Comparison of ENCODE assay signal across 21 mouse cellular contexts in the genomic region with DNA sequence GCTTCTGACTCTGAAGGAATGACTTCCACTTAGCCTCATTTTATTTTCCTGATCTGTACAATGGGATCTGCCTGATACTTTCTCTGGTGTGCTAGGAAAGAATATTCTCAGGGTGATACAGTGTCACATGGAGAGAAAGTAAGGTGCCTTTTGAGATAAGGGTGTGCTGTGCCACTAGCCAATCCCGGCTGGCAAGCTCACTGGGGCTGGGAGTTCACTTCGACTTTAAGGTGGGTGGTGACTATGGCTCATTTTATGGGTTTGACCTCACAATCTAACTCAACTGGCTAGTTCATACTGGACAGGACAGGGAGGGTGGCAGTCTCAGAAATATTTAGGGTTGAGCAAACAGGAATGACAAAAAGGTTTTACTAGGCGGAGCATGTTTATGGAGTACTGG. TPM values are rescaled to one million over a fixed set of nuclear protein-coding genes. Genes with fewer than 3 reads are reported as not detected.
DNase-seq lines count a peak whose midpoint lies in the region; ATAC-seq and TF ChIP-seq lines count a peak whose summit lies in the region.
"Had no signal": no experiment of that assay in that cellular context is flagged by ENCODE, and none has a peak within 500 bp of the region (broad histone marks: within the 10 kb centered on the region; RNA-seq: fewer than 3 reads in every experiment).

No protein-coding gene starts in this region.

- H3K27ac ChIP-seq in ES-E14 (ENCODE audit: insufficient read depth, low read depth, low read length, poor library complexity, severe bottlenecking) = peak overlapping the region; percentile 94
- H3K27ac ChIP-seq: neural tube, embryonic 12.5 days had no signal

- H3K4me1 ChIP-seq in ES-E14 (ENCODE audit: control insufficient read depth in 2 of 2, insufficient read depth in 2 of 2, low read length in 2 of 2, poor library complexity in 1 of 2) = peaks cover 12 to 36% of the 10 kb centered on the region in 2 experiments

- intact Hi-C loops in left cerebral cortex, postnatal 36 days (cut with DNase I) = loop anchor here (5.0 kb wide), 1 partner anchor 40 kb away; no protein-coding TSS in a partner anchor

- H3K4me3 ChIP-seq in ES-E14 (ENCODE audit: insufficient read depth in 1 of 2, low read depth in 1 of 2, low read length in 2 of 2, poor library complexity in 1 of 2, severe bottlenecking in 1 of 2) = no peak overlapping the region
- H3K4me3 ChIP-seq: forebrain, embryonic 10.5 days; heart, embryonic 10.5 days; neural tube, embryonic 12.5 days had no signal

- DNase-seq in ES-E14 (ENCODE audit: low read depth, low spot score) = no peak
- DNase-seq in R1 (ENCODE audit: low read depth, low spot score) = peak; percentile 47
- DNase-seq in large intestine, adult 2 months (ENCODE audit: low read depth, low spot score) = peak; percentile 47
- no peak for DNase-seq in left cerebral cortex, postnatal 36 days (ENCODE audit: low spot score in 2 of 2)
- no peak for DNase-seq in urinary bladder, postnatal 14 days (ENCODE audit: low spot score)
- no peak for DNase-seq in urinary bladder, postnatal 4 days (ENCODE audit: low spot score in 2 of 2)
- DNase-seq: adrenal gland, adult 8-10 months; cerebellum, adult 9-10 months; gastrocnemius, postnatal 25 days; kidney, adult 8-10 months; left cerebral cortex, postnatal 4 days; lung, embryonic 14.5 days; right cerebral cortex, postnatal 4 days; thymus, postnatal 14 days had no signal

- WGBS in large intestine, adult 2 months = 49% methylated on average over 3 of the region's 3 CpGs

- H3K9me3 ChIP-seq in ES-E14 (ENCODE audit: control insufficient read depth, insufficient read depth, low read depth, low read length) = no peaks in the 10 kb centered on the region
- H3K9me3 ChIP-seq: forebrain, embryonic 10.5 days; heart, embryonic 10.5 days; neural tube, embryonic 12.5 days had no signal

- H3K9ac ChIP-seq in ES-E14 (ENCODE audit: insufficient read depth, low read depth, low read length, poor library complexity, severe bottlenecking) = peak overlapping the region; percentile 54; the same call in 1 of the 2 replicates
- H3K9ac ChIP-seq: lung, embryonic 14.5 days; neural tube, embryonic 12.5 days had no signal

- ATAC-seq in megakaryocyte, adult 5-6 weeks (ENCODE audit: poor library complexity, severe bottlenecking) = peak; percentile 20; the same call in 1 of the 2 replicates
- ATAC-seq: hindbrain, embryonic 16.5 days had no signal

- H3K36me3 ChIP-seq in ES-E14 (ENCODE audit: control insufficient read depth, insufficient read depth, low read length, poor library complexity, severe bottlenecking) = no peaks in the 10 kb centered on the region
- H3K36me3 ChIP-seq: forebrain, embryonic 10.5 days; heart, embryonic 10.5 days; neural tube, embryonic 12.5 days had no signal

- in situ Hi-C loops in ES-E14 (cut with MboI; ENCODE audit: low sequenced_read_pairs in 2 of 2, unreplicated experiment in 2 of 2) = no loop called here

TF ChIP-seq in ES-E14, 5 proteins besides CTCF, POLR2A, EP300 and RAD21:
- TF ChIP-seq CHD2 (IDR thresholded peaks at IDR 0.05; ENCODE audit: low read depth, low read length) (no peak), MAFK (IDR thresholded peaks at IDR 0.05; ENCODE audit: insufficient read depth, low read depth, low read length) (no peak)
TF ChIP-seq in ES-E14: peak in this region for 0.

RNA-seq across cellular contexts. Expression of a gene that starts 11.3 kb away (rescaled TPM):
- 291 and 497 TPM in 2 replicates for total RNA-seq in ES-E14 (2012; rRNA removed)
- polyA plus RNA-seq in large intestine, adult 2 months (2012; rRNA removed) = 29.5 and 32.7 TPM in 2 replicates
- total RNA-seq in megakaryocyte, adult 5-6 weeks (2015) = 0.48 and 0.83 TPM in 2 replicates
- total RNA-seq in megakaryocyte, adult 5-6 weeks (2017) = 0.18 and 4.0 TPM in 2 replicates
- 1 to 10 TPM; 6.3 to 7.2 TPM for total RNA-seq in left cerebral cortex, postnatal 36 days (2021)

RNA-seq across cellular contexts. Expression of a gene that starts 20.2 kb away (rescaled TPM):
- total RNA-seq in ES-E14 (2012; rRNA removed) = 4,130 and 4,285 TPM in 2 replicates
- polyA plus RNA-seq in large intestine, adult 2 months (2012; rRNA removed) = 2,944 and 3,068 TPM in 2 replicates
- total RNA-seq in megakaryocyte, adult 5-6 weeks (2015) = 1,036 and 1,070 TPM in 2 replicates
- 1,935 and 2,289 TPM in 2 replicates for total RNA-seq in megakaryocyte, adult 5-6 weeks (2017)
- total RNA-seq in left cerebral cortex, postnatal 36 days (2021) = 100 to 1,000 TPM; 622 to 695 TPM

RNA-seq across cellular contexts. Expression of a gene that starts 36.4 kb away (rescaled TPM):
- total RNA-seq in ES-E14 (2012; rRNA removed) = 13.4 and 15.5 TPM in 2 replicates
- 30.4 and 33.1 TPM in 2 replicates for polyA plus RNA-seq in large intestine, adult 2 months (2012; rRNA removed)
- 16.0 and 16.4 TPM in 2 replicates for total RNA-seq in megakaryocyte, adult 5-6 weeks (2015)
- 12.1 and 12.8 TPM in 2 replicates for total RNA-seq in megakaryocyte, adult 5-6 weeks (2017)
- 10 to 100 TPM; 26.5 to 31.7 TPM for total RNA-seq in left cerebral cortex, postnatal 36 days (2021)

RNA-seq across cellular contexts. Expression of a gene that starts 52.7 kb away (rescaled TPM):
- total RNA-seq in ES-E14 (2012; rRNA removed) = 0.54 and 1.4 TPM in 2 replicates
- polyA plus RNA-seq in large intestine, adult 2 months (2012; rRNA removed) = 1.5 TPM in 2 replicates
- total RNA-seq in megakaryocyte, adult 5-6 weeks (2015) = not detected in 2 replicates
- not detected in 2 replicates for total RNA-seq in megakaryocyte, adult 5-6 weeks (2017)
- not detected for total RNA-seq in left cerebral cortex, postnatal 36 days (2021)
- total RNA-seq: adrenal gland, adult 8-10 months; gastrocnemius, postnatal 25 days; heart, postnatal 25 days; layer of hippocampus, postnatal 10 days; left cerebral cortex, postnatal 4 days had no signal
- polyA plus RNA-seq: hindbrain, embryonic 16.5 days had no signal

Comparison
In these comparisons a context has a peak if more than half of its experiments do, and no peak if none do; other contexts are left out.
1. DNase-seq: peak in R1 (single experiment) and large intestine, adult 2 months (single experiment); none in ES-E14 (single experiment), left cerebral cortex, postnatal 36 days (0 of 2), urinary bladder, postnatal 14 days (single experiment) and urinary bladder, postnatal 4 days (0 of 2).
2. RNA of a gene that starts 11.3 kb away (total RNA-seq): 291 to 497 TPM in ES-E14; 6.3 to 7.2 TPM in left cerebral cortex, postnatal 36 days and 0.18 to 4.0 TPM in megakaryocyte, adult 5-6 weeks; every median in the first group is over 10 times any median in the second.